Mouse (Mus musculus): Measurements from ENCODE around the gene Brip1. TPM values are rescaled to one million over a fixed set of nuclear protein-coding genes. Genes with fewer than 3 reads are reported as not detected.

Brip1 gene
- polyA plus RNA-seq (2015; fragmentation: Nextera tagmentation; extraction: Ambion mirVana), result 3.8 and 4.8 TPM in 2 replicates

GRCm38 (mm10) chr11:86201037-86201786 lies at the start of gene Brip1:
Brip1 (minus strand) TSS chr11:86201193.
- DNase-seq (ENCODE audit: low spot score) (peak; percentile 99), ATAC-seq (replicated peaks; ENCODE audit: low FRiP score, low read depth) (peak; percentile 98)
- peak within 1 kb of the TSS; percentile 85 for H3K27ac ChIP-seq
- under 1% methylated on average over 60 of the region's 60 CpGs for WGBS
- peaks cover 9% of the 10 kb centered on the region; the same call in 1 of the 2 replicates for H3K36me3 ChIP-seq (ENCODE audit: insufficient read depth, low read length)
- H3K4me1 ChIP-seq (replicated peaks; ENCODE audit: insufficient read depth, low read length), result no peaks in the 10 kb centered on the region
- peak within 1 kb of the TSS; percentile 75 for H3K4me2 ChIP-seq (ENCODE audit: low read length)
- H3K4me3 ChIP-seq (replicated peaks; ENCODE audit: low read depth, low read length), result peak within 1 kb of the TSS; percentile 87
- H3K9me3 ChIP-seq (replicated peaks; ENCODE audit: low read length), result no peaks in the 10 kb centered on the region
- peak; percentile 19; the same call in 1 of the 2 replicates for TF ChIP-seq CTCF (IDR thresholded peaks at IDR 0.05; ENCODE audit: low read depth)
- no peaks in the 10 kb centered on the region for H3K27me3 ChIP-seq (ENCODE audit: insufficient read depth, low read length)
- peak within 1 kb of the TSS; percentile 90 for H3K9ac ChIP-seq (ENCODE audit: low read depth, low read length)

DNA sequence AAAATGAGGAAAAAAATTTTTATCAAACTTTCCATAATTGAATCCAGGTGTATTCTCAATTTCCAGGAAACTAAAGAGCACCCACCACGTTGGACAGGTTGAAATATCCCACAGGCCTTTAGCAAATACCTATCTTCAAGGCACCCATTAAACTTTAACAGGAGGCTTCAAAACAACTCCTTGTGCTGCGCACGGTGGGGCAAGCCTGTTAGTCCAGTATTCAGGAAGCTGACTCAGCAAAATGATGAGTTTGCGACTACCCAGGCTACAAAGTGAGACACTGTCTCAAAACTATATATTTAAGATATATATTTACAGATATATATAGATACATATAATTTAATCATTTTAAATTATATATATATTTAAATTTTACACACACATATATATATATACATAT lies 31.5 kb upstream of the Brip1 start:
- peak; percentile 59; the same call in 1 of the 2 replicates for ATAC-seq (replicated peaks; ENCODE audit: low FRiP score, low read depth)
- peak; percentile 12 for DNase-seq (ENCODE audit: low spot score)
- H3K27ac ChIP-seq, result peak overlapping the region; percentile 60; the same call in 1 of the 2 replicates
- no peaks in the 10 kb centered on the region for H3K4me1 ChIP-seq (replicated peaks; ENCODE audit: insufficient read depth, low read length)
- no peak overlapping the region for H3K4me2 ChIP-seq (ENCODE audit: low read length)
- H3K36me3 ChIP-seq (ENCODE audit: insufficient read depth, low read length), result peaks cover 30% of the 10 kb centered on the region; the same call in 1 of the 2 replicates
- WGBS, result 55% methylated on average over 4 of the region's 4 CpGs
- no peaks in the 10 kb centered on the region for H3K27me3 ChIP-seq (ENCODE audit: insufficient read depth, low read length)
- no peak overlapping the region for H3K9ac ChIP-seq (ENCODE audit: low read depth, low read length)
- H3K9me3 ChIP-seq (replicated peaks; ENCODE audit: low read length), result no peaks in the 10 kb centered on the region
- TF ChIP-seq CTCF (IDR thresholded peaks at IDR 0.05; ENCODE audit: low read depth), result no peak
- no peak overlapping the region for H3K4me3 ChIP-seq (replicated peaks; ENCODE audit: low read depth, low read length)

DNA sequence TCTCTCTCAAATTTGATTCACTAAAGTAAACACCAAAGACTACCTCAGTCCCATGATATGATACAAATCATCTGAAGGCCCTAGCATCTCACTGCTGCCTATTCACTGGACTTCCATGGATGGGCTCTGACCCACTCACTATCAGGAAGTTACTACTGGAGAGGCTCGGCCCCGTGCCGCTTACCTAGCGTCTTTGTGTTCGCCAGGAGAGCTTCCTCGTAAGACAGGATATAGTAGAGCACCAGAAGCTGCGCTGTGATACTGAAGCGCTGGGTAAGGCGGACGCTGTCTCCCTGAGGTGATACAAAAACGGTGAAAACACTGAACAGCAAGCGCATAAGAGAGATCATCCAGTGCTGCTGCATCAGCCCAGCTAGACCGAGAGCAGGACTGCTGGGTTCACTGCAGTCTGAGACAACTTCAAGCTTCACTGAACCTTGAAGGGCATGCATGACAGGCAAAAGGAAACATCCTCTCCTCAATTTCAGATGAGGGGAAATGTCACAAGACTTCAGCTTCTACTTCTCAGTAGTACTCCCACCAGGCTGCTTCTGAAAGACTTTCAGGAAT lies 30.9 kb upstream of the Brip1 start:
- H3K27ac ChIP-seq, result peak overlapping the region; percentile 60
- 79% methylated on average over 13 of the region's 13 CpGs for WGBS
- no peaks in the 10 kb centered on the region for H3K9me3 ChIP-seq (replicated peaks; ENCODE audit: low read length)
- H3K4me2 ChIP-seq (ENCODE audit: low read length), result no peak overlapping the region
- DNase-seq (ENCODE audit: low spot score) (peak; percentile 41), ATAC-seq (replicated peaks; ENCODE audit: low FRiP score, low read depth) (no peak; the same call in 1 of the 2 replicates)
- H3K4me3 ChIP-seq (replicated peaks; ENCODE audit: low read depth, low read length), result no peak overlapping the region
- no peak for TF ChIP-seq CTCF (IDR thresholded peaks at IDR 0.05; ENCODE audit: low read depth)
- H3K9ac ChIP-seq (ENCODE audit: low read depth, low read length), result 0 out of 2 replicates have a peak overlapping the region, but pooled peaks have one; percentile 18
- no peaks in the 10 kb centered on the region for H3K4me1 ChIP-seq (replicated peaks; ENCODE audit: insufficient read depth, low read length)
- H3K36me3 ChIP-seq (ENCODE audit: insufficient read depth, low read length), result peaks cover 25% of the 10 kb centered on the region; the same call in 1 of the 2 replicates
- H3K27me3 ChIP-seq (ENCODE audit: insufficient read depth, low read length), result no peaks in the 10 kb centered on the region

GRCm38 (mm10) chr11:86226646-86227180 lies 25.7 kb upstream of the Brip1 start:
- no peak for TF ChIP-seq CTCF (IDR thresholded peaks at IDR 0.05; ENCODE audit: low read depth)
- H3K27me3 ChIP-seq (ENCODE audit: insufficient read depth, low read length), result no peaks in the 10 kb centered on the region
- H3K4me1 ChIP-seq (replicated peaks; ENCODE audit: insufficient read depth, low read length), result no peaks in the 10 kb centered on the region
- H3K4me2 ChIP-seq (ENCODE audit: low read length), result no peak overlapping the region
- H3K9ac ChIP-seq (ENCODE audit: low read depth, low read length), result no peak overlapping the region
- no peaks in the 10 kb centered on the region for H3K9me3 ChIP-seq (replicated peaks; ENCODE audit: low read length)
- H3K4me3 ChIP-seq (replicated peaks; ENCODE audit: low read depth, low read length), result no peak overlapping the region
- H3K27ac ChIP-seq, result no peak overlapping the region
- H3K36me3 ChIP-seq (ENCODE audit: insufficient read depth, low read length), result peaks cover 29% of the 10 kb centered on the region; the same call in 1 of the 2 replicates
- no peak for ATAC-seq (replicated peaks; ENCODE audit: low FRiP score, low read depth)
- 83% methylated on average over 8 of the region's 8 CpGs for WGBS
- DNase-seq (ENCODE audit: low spot score), result no peak

DNA sequence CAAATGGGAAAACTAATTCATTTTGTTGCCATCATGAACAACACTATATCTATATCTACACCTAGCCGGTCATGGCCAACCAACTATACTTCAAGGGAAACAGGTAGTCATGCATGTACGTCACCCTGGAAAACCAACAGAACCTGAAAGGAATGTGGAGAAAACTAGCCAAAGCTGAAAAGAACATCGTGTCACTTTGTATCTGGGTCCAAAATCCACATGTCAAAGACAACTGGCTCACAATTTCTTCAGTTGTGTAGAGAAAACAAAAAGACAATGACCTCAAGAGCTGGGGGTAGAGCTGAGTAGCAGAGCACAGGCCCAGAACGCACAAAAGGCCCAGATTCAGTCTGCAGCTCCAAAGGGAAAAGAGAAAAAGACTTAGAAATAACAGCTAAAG lies 24.8 kb upstream of the Brip1 start:
- Histone ChIP-seq H3K4me1 (replicated peaks; ENCODE audit: insufficient read depth, low read length) (no peaks in the 10 kb centered on the region), H3K9me3 (replicated peaks; ENCODE audit: low read length) (no peaks in the 10 kb centered on the region), H3K27me3 (ENCODE audit: insufficient read depth, low read length) (no peaks in the 10 kb centered on the region), H3K27ac (no peak overlapping the region), H3K36me3 (ENCODE audit: insufficient read depth, low read length) (peaks cover 26% of the 10 kb centered on the region; the same call in 1 of the 2 replicates), H3K9ac (ENCODE audit: low read depth, low read length) (no peak overlapping the region), H3K4me3 (replicated peaks; ENCODE audit: low read depth, low read length) (no peak overlapping the region), H3K4me2 (ENCODE audit: low read length) (no peak overlapping the region)
- 93% methylated on average over 4 of the region's 4 CpGs for WGBS
- DNase-seq (ENCODE audit: low spot score) (no peak), ATAC-seq (replicated peaks; ENCODE audit: low FRiP score, low read depth) (no peak)
- no peak for TF ChIP-seq CTCF (IDR thresholded peaks at IDR 0.05; ENCODE audit: low read depth)

DNA sequence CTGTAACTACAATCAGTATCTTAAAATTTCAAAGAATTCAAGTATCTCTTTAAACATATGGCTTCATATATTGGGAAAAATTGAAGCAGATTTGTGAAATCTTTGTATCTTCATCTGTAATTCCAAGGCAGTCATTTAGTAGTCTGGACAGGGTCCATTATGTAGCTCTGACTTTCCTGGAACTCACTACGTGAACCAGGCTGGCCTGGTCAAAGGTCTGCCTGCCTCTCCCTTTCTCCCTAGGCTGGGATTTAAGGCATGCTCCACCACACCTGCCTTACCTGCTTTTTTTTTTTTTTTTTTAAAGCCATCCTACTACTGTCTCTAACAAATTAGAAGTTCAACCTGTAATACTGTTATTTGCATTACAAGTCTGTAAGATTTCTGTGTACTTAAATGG lies 10.8 kb upstream of the Brip1 start:
- ATAC-seq (replicated peaks; ENCODE audit: low FRiP score, low read depth), result no peak

More for the DNA sequence above, 10.8 kb upstream of the Brip1 start:
- Histone ChIP-seq H3K4me3 (replicated peaks; ENCODE audit: low read depth, low read length) (no peak overlapping the region), H3K4me2 (ENCODE audit: low read length) (no peak overlapping the region), H3K9me3 (replicated peaks; ENCODE audit: low read length) (no peaks in the 10 kb centered on the region), H3K9ac (ENCODE audit: low read depth, low read length) (no peak overlapping the region), H3K27me3 (ENCODE audit: insufficient read depth, low read length) (no peaks in the 10 kb centered on the region), H3K36me3 (ENCODE audit: insufficient read depth, low read length) (peaks cover 28% of the 10 kb centered on the region; the same call in 1 of the 2 replicates), H3K27ac (no peak overlapping the region), H3K4me1 (replicated peaks; ENCODE audit: insufficient read depth, low read length) (no peaks in the 10 kb centered on the region)
- DNase-seq (ENCODE audit: low spot score), result no peak
- no peak for TF ChIP-seq CTCF (IDR thresholded peaks at IDR 0.05; ENCODE audit: low read depth)
- WGBS, result 56% methylated on average over 1 of the region's 1 CpGs
